Mouse (Mus musculus) small intestine, adult 2 months (tissue): Measurements from ENCODE around the gene Plxnc1.

Experiments used
- CTCF ChIP-seq: fragments of 200-500 bp; IDR thresholded peaks from 2 replicates; pipeline ENCODE4 v1.5.1; 2012; ENCODE audit warnings: low read depth, mild to moderate bottlenecking, control low read depth, inconsistent platforms, low read length, moderate library complexity, mixed read lengths; ENCODE audit not compliant: insufficient replicate concordance, insufficient read length; ENCODE audit errors: extremely low read depth
- POLR2A ChIP-seq: fragments of 200-500 bp; IDR thresholded peaks from 2 replicates; pipeline ENCODE4 v1.6.1; 2012; ENCODE audit warnings: low read depth, mild to moderate bottlenecking, control low read depth, inconsistent platforms, low read length, moderate library complexity

- TF ChIP-seq CTCF, result no peak
- TF ChIP-seq POLR2A, result no peak
These were observed 47.7 kb downstream of the Plxnc1 start for GRCm38 (mm10) chr10:94896950-94897349.
